Mouse (Mus musculus) MEL-GATA-1-ER (cell line): ENCODE results near the gene Mrpl45.

ENCODE experiments used
- DNase-seq: peaks from one replicate; pipeline ENCODE4 v3.0.0-alpha.2; 2012; ENCODE audit warnings: low read depth; ENCODE audit errors: extremely low read depth

Mrpl45 gene

GRCm38 (mm10) chr11:97333044-97333443 is 17.5 kb downstream of the Mrpl45 start:
- DNase-seq = no peak

- no peak for DNase-seq
These were observed 18.4 kb downstream of the Mrpl45 start for GRCm38 (mm10) chr11:97333896-97334295.

GRCm38 (mm10) chr11:97334400-97334799 is 18.9 kb downstream of the Mrpl45 start:
- DNase-seq = no peak

- DNase-seq = no peak
These were observed 20.7 kb downstream of the Mrpl45 start for GRCm38 (mm10) chr11:97336238-97336637.

GRCm38 (mm10) chr11:97336751-97337345 is 21.3 kb downstream of the Mrpl45 start:
- DNase-seq = no peak

- DNase-seq = no peak
These were observed 21.8 kb downstream of the Mrpl45 start for GRCm38 (mm10) chr11:97337363-97337762.

GRCm38 (mm10) chr11:97338302-97338976 is 22.9 kb downstream of the Mrpl45 start:
- no peak for DNase-seq

- DNase-seq = no peak
These were observed 23.4 kb downstream of the Mrpl45 start for GRCm38 (mm10) chr11:97338977-97339315.

- DNase-seq = no peak
These were observed 27.7 kb downstream of the Mrpl45 start for GRCm38 (mm10) chr11:97343175-97343574.

- no peak for DNase-seq
These were observed 28.1 kb downstream of the Mrpl45 start for GRCm38 (mm10) chr11:97343619-97344018.

- no peak for DNase-seq
These were observed 29.9 kb downstream of the Mrpl45 start for GRCm38 (mm10) chr11:97345446-97345845.

- DNase-seq = no peak
These were observed 30.9 kb downstream of the Mrpl45 start for GRCm38 (mm10) chr11:97346383-97346782.

- no peak for DNase-seq
These were observed 31.8 kb downstream of the Mrpl45 start for GRCm38 (mm10) chr11:97347291-97347690.

GRCm38 (mm10) chr11:97350035-97350434 is 34.5 kb downstream of the Mrpl45 start:
- no peak for DNase-seq

GRCm38 (mm10) chr11:97352027-97352684 is 36.6 kb downstream of the Mrpl45 start, which contains the start of gene Gpr179:
Gene Gpr179 (minus strand): TSS chr11:97352077.
- no peak for DNase-seq

GRCm38 (mm10) chr11:97352935-97353597 is 37.5 kb downstream of the Mrpl45 start:
- DNase-seq = no peak

- DNase-seq = no peak
These were observed 39.1 kb downstream of the Mrpl45 start for GRCm38 (mm10) chr11:97354646-97355045.

- DNase-seq = no peak
These were observed 39.7 kb downstream of the Mrpl45 start for GRCm38 (mm10) chr11:97355247-97355646.

- DNase-seq = peak; percentile 37
These were observed 42.1 kb downstream of the Mrpl45 start for GRCm38 (mm10) chr11:97357663-97358062.

- peak; percentile 70 for DNase-seq
These were observed 46.6 kb downstream of the Mrpl45 start, which contains the start of gene Socs7 for GRCm38 (mm10) chr11:97361948-97362648. Gene Socs7 (plus strand): TSS chr11:97362551.

GRCm38 (mm10) chr11:97362649-97362942 is 47.1 kb downstream of the Mrpl45 start:
- no peak for DNase-seq
